Mouse (Mus musculus) lung, embryonic 16.5 days (tissue): ENCODE measurements around the gene Gm15013. TPM values are rescaled to one million over a fixed set of nuclear protein-coding genes. Genes with fewer than 3 reads are reported as not detected.
"Not testable (repeated sequence)": the region's sequence is repeated elsewhere in the genome, so short reads cannot be mapped to it uniquely, and the experiment has no call there.

ENCODE experiments used
- ATAC-seq: fragments of 200-750 bp; cut with Nextera tagmentation; 2 replicates; pipeline ENCODE4 v1.8.0; 2017; ENCODE audit warnings: low read depth, mild to moderate bottlenecking, moderate library complexity
- H3K27ac ChIP-seq: fragments of 300-500 bp; sonication (generic); 2 replicates; pipeline ENCODE4 v1.5.1; 2014; ENCODE audit warnings: mild to moderate bottlenecking, control low read depth, low read length
- H3K27me3 ChIP-seq: fragments of 300-500 bp; sonication (generic); 2 replicates; pipeline ENCODE4 v1.6.1; 2014; ENCODE audit warnings: low read depth, low read length, mixed read lengths; ENCODE audit not compliant: control insufficient read depth, insufficient read depth
- H3K36me3 ChIP-seq: fragments of 300-500 bp; sonication (generic); 2 replicates; pipeline ENCODE4 v1.6.1; 2014; ENCODE audit warnings: low read length; ENCODE audit not compliant: control insufficient read depth, insufficient read depth
- H3K4me1 ChIP-seq: fragments of 300-500 bp; sonication (generic); replicated peaks from 2 replicates; pipeline ENCODE4 v1.6.1; 2014; ENCODE audit warnings: low read length, mixed read lengths; ENCODE audit not compliant: control insufficient read depth, insufficient read depth
- H3K4me2 ChIP-seq: fragments of 300-500 bp; sonication (generic); 2 replicates; pipeline ENCODE4 v1.6.1; 2014; ENCODE audit warnings: low read depth, low read length, control low read depth
- H3K4me3 ChIP-seq: fragments of 300-500 bp; sonication (generic); 2 replicates; pipeline ENCODE4 v1.5.1; 2014; ENCODE audit warnings: mild to moderate bottlenecking, low read length, control low read depth
- H3K9ac ChIP-seq: fragments of 300-500 bp; sonication (generic); 2 replicates; pipeline ENCODE4 v1.6.1; 2014; ENCODE audit warnings: low read length, control low read depth
- H3K9me3 ChIP-seq: fragments of 300-500 bp; sonication (generic); 2 replicates; pipeline ENCODE4 v1.6.1; 2016; ENCODE audit warnings: low read length; ENCODE audit not compliant: control insufficient read depth
- WGBS: fragments of 180-500 bp; shearing (Covaris S2); extraction: QIAGEN DNeasy Blood & Tissue Kit; methylation state at CpG from one replicate; pipeline ENCODE4 v1.1.7; 2014; 5-methylcytosine and 5-hydroxymethylcytosine counted together
- polyA plus RNA-seq: library from polyadenylated mRNA; unstranded; fragments of >200 nt; fragmentation: Nextera tagmentation; extraction: Ambion mirVana; gene quantifications from 2 replicates; pipeline ENCODE4 v1.2.1, GENCODE M21; 2015

Gm15013 gene
- polyA plus RNA-seq, result 0.26 TPM in 1 of 2 replicates, not detected in the other

- no peaks in the 10 kb centered on the region for H3K27me3 ChIP-seq
These were observed at the start of gene Gm15013 for GRCm38 (mm10) chrX:139714381-139714780. Gene Gm15013 (minus strand): TSS chrX:139714481.

GRCm38 (mm10) chrX:139762546-139762945 lies 48.3 kb upstream of the Gm15013 start:
- Histone ChIP-seq H3K4me2 (no peak overlapping the region), H3K4me3 (no peak overlapping the region), H3K4me1 (no peaks in the 10 kb centered on the region), H3K27me3 (no peaks in the 10 kb centered on the region), H3K9me3 (no peaks in the 10 kb centered on the region), H3K27ac (no peak overlapping the region), H3K9ac (no peak overlapping the region), H3K36me3 (no peaks in the 10 kb centered on the region)
- WGBS, result 77% methylated on average over 2 of the region's 2 CpGs
- ATAC-seq, result no peak

More at GRCm38 (mm10) chrX:139714381-139714780, at the start of gene Gm15013:
- H3K4me1 ChIP-seq, result no peaks in the 10 kb centered on the region
- no peak for ATAC-seq
- 96% methylated on average over 8 of the region's 8 CpGs for WGBS
- H3K27ac ChIP-seq, result no peak within 1 kb of the TSS
- H3K9me3 ChIP-seq, result no peaks in the 10 kb centered on the region
- H3K4me3 ChIP-seq, result no peak within 1 kb of the TSS
- H3K36me3 ChIP-seq, result no peaks in the 10 kb centered on the region
- H3K9ac ChIP-seq, result no peak within 1 kb of the TSS
- H3K4me2 ChIP-seq, result no peak within 1 kb of the TSS

GRCm38 (mm10) chrX:139758634-139759033 lies 44.4 kb upstream of the Gm15013 start:
- WGBS, result 66% methylated on average over 3 of the region's 3 CpGs

GRCm38 (mm10) chrX:139751855-139752254 lies 37.6 kb upstream of the Gm15013 start:
- H3K27ac ChIP-seq, result no peak overlapping the region
- ATAC-seq, result no peak
- no peaks in the 10 kb centered on the region for H3K27me3 ChIP-seq
- H3K9ac ChIP-seq, result no peak overlapping the region
- H3K36me3 ChIP-seq, result no peaks in the 10 kb centered on the region
- H3K9me3 ChIP-seq, result no peaks in the 10 kb centered on the region
- no peak overlapping the region for H3K4me3 ChIP-seq
- no peaks in the 10 kb centered on the region for H3K4me1 ChIP-seq
- no peak overlapping the region for H3K4me2 ChIP-seq
- WGBS, result 0% methylated on average over 1 of the region's 1 CpGs

More at GRCm38 (mm10) chrX:139758634-139759033, 44.4 kb upstream of the Gm15013 start:
- not testable (repeated sequence) for H3K4me1 ChIP-seq, H3K9me3 ChIP-seq, H3K9ac ChIP-seq, ATAC-seq, H3K27ac ChIP-seq, H3K27me3 ChIP-seq, H3K4me3 ChIP-seq, H3K4me2 ChIP-seq, H3K36me3 ChIP-seq

GRCm38 (mm10) chrX:139737066-139737465 lies 22.8 kb upstream of the Gm15013 start:
- Histone ChIP-seq H3K27ac (no peak overlapping the region), H3K4me1 (no peaks in the 10 kb centered on the region), H3K4me2 (no peak overlapping the region), H3K9ac (no peak overlapping the region), H3K36me3 (no peaks in the 10 kb centered on the region), H3K27me3 (no peaks in the 10 kb centered on the region), H3K9me3 (no peaks in the 10 kb centered on the region), H3K4me3 (no peak overlapping the region)
- 83% methylated on average over 5 of the region's 5 CpGs for WGBS
- no peak for ATAC-seq

GRCm38 (mm10) chrX:139730541-139730940 lies 16.3 kb upstream of the Gm15013 start:
- no peak overlapping the region for H3K4me3 ChIP-seq

GRCm38 (mm10) chrX:139722350-139722749 lies 8.1 kb upstream of the Gm15013 start:
- Histone ChIP-seq H3K36me3 (no peaks in the 10 kb centered on the region), H3K9ac (no peak overlapping the region), H3K9me3 (no peaks in the 10 kb centered on the region), H3K27me3 (no peaks in the 10 kb centered on the region), H3K27ac (no peak overlapping the region), H3K4me3 (no peak overlapping the region), H3K4me2 (no peak overlapping the region), H3K4me1 (no peaks in the 10 kb centered on the region)
- 91% methylated on average over 2 of the region's 2 CpGs for WGBS
- ATAC-seq, result no peak

More at GRCm38 (mm10) chrX:139730541-139730940, 16.3 kb upstream of the Gm15013 start:
- no peaks in the 10 kb centered on the region for H3K27me3 ChIP-seq
- no peaks in the 10 kb centered on the region for H3K4me1 ChIP-seq
- 77% methylated on average over 3 of the region's 3 CpGs for WGBS
- H3K36me3 ChIP-seq, result 0 out of 2 replicates have a peak, but pooled peaks cover 2% of the 10 kb centered on the region
- no peak overlapping the region for H3K4me2 ChIP-seq
- H3K9ac ChIP-seq, result no peak overlapping the region
- H3K27ac ChIP-seq, result no peak overlapping the region
- no peaks in the 10 kb centered on the region for H3K9me3 ChIP-seq
- no peak for ATAC-seq

GRCm38 (mm10) chrX:139684775-139685695 lies 29.2 kb downstream of the Gm15013 start, which contains the start of gene Tbc1d8b:
Gene Tbc1d8b (plus strand): TSS chrX:139684996.
- Histone ChIP-seq H3K4me3 (peak within 1 kb of the TSS; percentile 62), H3K27me3 (no peaks in the 10 kb centered on the region), H3K9ac (peak within 1 kb of the TSS; percentile 68), H3K4me1 (0 out of 2 replicates have a peak, but pooled peaks cover 3% of the 10 kb centered on the region), H3K36me3 (no peaks in the 10 kb centered on the region), H3K4me2 (peak within 1 kb of the TSS; percentile 61), H3K27ac (peak within 1 kb of the TSS; percentile 61), H3K9me3 (no peaks in the 10 kb centered on the region)
- WGBS, result 10% methylated on average over 43 of the region's 43 CpGs
- peak; percentile 100 for ATAC-seq

GRCm38 (mm10) chrX:139684410-139684774 lies 29.9 kb downstream of the Gm15013 start:
- Histone ChIP-seq H3K27me3 (no peaks in the 10 kb centered on the region), H3K27ac (peak overlapping the region; percentile 59), H3K4me1 (0 out of 2 replicates have a peak, but pooled peaks cover 3% of the 10 kb centered on the region), H3K9me3 (no peaks in the 10 kb centered on the region), H3K36me3 (no peaks in the 10 kb centered on the region), H3K9ac (peak overlapping the region; percentile 56), H3K4me3 (peak overlapping the region; percentile 62), H3K4me2 (peak overlapping the region; percentile 54)
- WGBS, result 23% methylated on average over 8 of the region's 8 CpGs
- ATAC-seq, result peak; percentile 47; the same call in 1 of the 2 replicates
